Mouse (Mus musculus) neural tube, embryonic 13.5 days (tissue): ENCODE results near the gene Il2ra. TPM values are rescaled to one million over a fixed set of nuclear protein-coding genes. Genes with fewer than 3 reads are reported as not detected.
"Not testable (repeated sequence)": the region's sequence is repeated elsewhere in the genome, so short reads cannot be mapped to it uniquely, and the experiment has no call there.

Experiments
- ATAC-seq: fragments of 200-750 bp; cut with Nextera tagmentation; 2 replicates; pipeline ENCODE4 v1.8.0; 2017; ENCODE audit warnings: low read depth, mild to moderate bottlenecking, moderate TSS enrichment, moderate library complexity
- H3K27ac ChIP-seq: fragments of 300-500 bp; sonication (generic); replicated peaks from 2 replicates; pipeline ENCODE4 v1.5.1; 2015; ENCODE audit warnings: moderate library complexity, mild to moderate bottlenecking, inconsistent platforms
- H3K27me3 ChIP-seq: fragments of 300-500 bp; sonication (generic); 2 replicates; pipeline ENCODE4 v1.6.1; 2015; ENCODE audit warnings: mild to moderate bottlenecking, inconsistent platforms
- H3K36me3 ChIP-seq: fragments of 300-500 bp; sonication (generic); 2 replicates; pipeline ENCODE4 v1.6.1; 2015; ENCODE audit warnings: mild to moderate bottlenecking, inconsistent platforms
- H3K4me1 ChIP-seq: fragments of 300-500 bp; sonication (generic); replicated peaks from 2 replicates; pipeline ENCODE4 v1.6.1; 2015; ENCODE audit warnings: inconsistent platforms
- H3K4me2 ChIP-seq: fragments of 300-500 bp; sonication (generic); 2 replicates; pipeline ENCODE4 v1.6.1; 2015; ENCODE audit warnings: inconsistent platforms, mild to moderate bottlenecking, moderate library complexity
- H3K4me3 ChIP-seq: fragments of 300-500 bp; sonication (generic); 2 replicates; pipeline ENCODE4 v1.5.1; 2015; ENCODE audit warnings: mild to moderate bottlenecking, inconsistent platforms
- H3K9ac ChIP-seq: fragments of 300-500 bp; sonication (generic); 2 replicates; pipeline ENCODE4 v1.6.1; 2015; ENCODE audit warnings: moderate library complexity, mild to moderate bottlenecking, inconsistent platforms
- H3K9me3 ChIP-seq: fragments of 300-500 bp; sonication (generic); 2 replicates; pipeline ENCODE4 v1.6.1; 2016; ENCODE audit warnings: inconsistent platforms
- WGBS: fragments of 180-500 bp; shearing (Covaris S2); methylation state at CpG from one replicate; pipeline ENCODE4 v1.1.7; 2015; 5-methylcytosine and 5-hydroxymethylcytosine counted together
- polyA plus RNA-seq: library from polyadenylated mRNA; unstranded; fragments of >200 nt; fragmentation: Nextera tagmentation; extraction: Ambion mirVana; gene quantifications from 2 replicates; pipeline ENCODE4 v1.2.1, GENCODE M21; 2015

The Il2ra gene
- polyA plus RNA-seq, 1 experiment from 2014 or later = 0.10 TPM

- ATAC-seq, H3K27ac ChIP-seq, H3K9me3 ChIP-seq, H3K4me3 ChIP-seq, H3K4me2 ChIP-seq, H3K36me3 ChIP-seq, H3K9ac ChIP-seq: not testable (repeated sequence)
- H3K27me3 ChIP-seq = peaks cover 35% of the 10 kb centered on the region
- H3K4me1 ChIP-seq = peaks cover 13% of the 10 kb centered on the region
- 65% methylated on average over 4 of the region's 4 CpGs for WGBS
Measured at GRCm38 (mm10) chr2:11710101-11710500, 67.5 kb downstream of the Il2ra start.

DNA sequence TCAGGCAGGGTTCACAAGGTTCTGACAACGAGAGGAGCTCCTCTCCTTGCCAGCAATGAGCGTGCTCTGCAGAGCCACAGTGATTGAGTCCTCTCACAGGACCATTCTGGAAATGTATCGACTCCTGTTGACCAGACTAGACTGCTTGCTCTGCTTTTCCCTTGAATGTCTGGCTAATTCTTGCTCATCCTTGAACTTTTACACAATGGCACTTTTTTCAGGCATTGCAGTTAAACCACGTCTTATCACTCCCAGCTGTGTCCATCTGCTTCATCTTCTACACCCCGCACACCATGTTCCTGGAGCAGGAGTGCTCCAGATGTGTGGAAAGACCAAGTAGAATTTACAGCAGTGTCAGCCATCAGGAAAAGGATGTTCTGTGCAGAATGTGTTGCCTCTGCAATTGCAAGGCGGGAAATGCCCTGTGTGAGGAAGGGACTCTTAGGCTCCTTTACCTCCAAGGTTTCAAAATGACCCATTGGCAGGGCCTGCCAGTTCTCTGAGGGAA lies 69.9 kb downstream of the Il2ra start:
- no peak overlapping the region for H3K27ac ChIP-seq
- WGBS = 80% methylated on average over 6 of the region's 6 CpGs
- no peaks in the 10 kb centered on the region for H3K4me1 ChIP-seq
- ATAC-seq = no peak
- H3K4me2 ChIP-seq = no peak overlapping the region
- H3K9ac ChIP-seq = no peak overlapping the region
- H3K9me3 ChIP-seq = no peaks in the 10 kb centered on the region
- H3K4me3 ChIP-seq = no peak overlapping the region
- H3K36me3 ChIP-seq = no peaks in the 10 kb centered on the region
- peaks cover 13% of the 10 kb centered on the region for H3K27me3 ChIP-seq

GRCm38 (mm10) chr2:11713021-11713420 lies 70.4 kb downstream of the Il2ra start:
- H3K27me3 ChIP-seq = peaks cover 8% of the 10 kb centered on the region; the same call in 1 of the 2 replicates
- H3K9ac ChIP-seq = no peak overlapping the region
- no peaks in the 10 kb centered on the region for H3K4me1 ChIP-seq
- no peak overlapping the region for H3K4me3 ChIP-seq
- 69% methylated on average over 3 of the region's 3 CpGs for WGBS
- H3K27ac ChIP-seq = no peak overlapping the region
- no peak for ATAC-seq
- no peaks in the 10 kb centered on the region for H3K36me3 ChIP-seq
- no peaks in the 10 kb centered on the region for H3K9me3 ChIP-seq
- no peak overlapping the region for H3K4me2 ChIP-seq

DNA sequence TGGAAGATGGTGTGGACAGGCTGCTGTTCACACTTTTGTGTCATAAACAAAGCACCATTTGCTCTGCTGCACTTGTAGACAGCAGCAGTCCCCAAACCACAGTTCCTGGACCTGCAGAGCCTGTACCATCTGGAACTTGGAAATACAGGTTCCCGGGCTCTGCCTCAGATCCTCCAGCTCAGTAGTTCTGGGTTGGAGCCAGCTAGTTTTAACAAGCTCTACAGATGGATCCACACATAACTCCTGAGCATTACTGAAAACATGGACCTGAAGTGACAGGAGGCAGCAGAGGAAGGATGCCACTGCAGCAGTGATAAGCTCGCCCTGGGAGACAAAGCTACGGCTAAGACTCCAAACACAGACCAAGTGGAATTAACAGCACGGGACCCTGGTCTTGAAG lies 71.9 kb downstream of the Il2ra start:
- no peaks in the 10 kb centered on the region for H3K36me3 ChIP-seq
- no peak overlapping the region for H3K4me2 ChIP-seq
- H3K9ac ChIP-seq = no peak overlapping the region
- H3K9me3 ChIP-seq = no peaks in the 10 kb centered on the region
- no peaks in the 10 kb centered on the region for H3K27me3 ChIP-seq
- no peak overlapping the region for H3K4me3 ChIP-seq
- 87% methylated on average over 4 of the region's 4 CpGs for WGBS
- H3K27ac ChIP-seq = no peak overlapping the region
- H3K4me1 ChIP-seq = no peaks in the 10 kb centered on the region
- ATAC-seq = no peak

GRCm38 (mm10) chr2:11718573-11718972 lies 76.0 kb downstream of the Il2ra start:
- H3K36me3 ChIP-seq = no peaks in the 10 kb centered on the region
- no peaks in the 10 kb centered on the region for H3K27me3 ChIP-seq
- H3K9me3 ChIP-seq = no peaks in the 10 kb centered on the region
- H3K4me1 ChIP-seq = no peaks in the 10 kb centered on the region
- H3K27ac ChIP-seq = no peak overlapping the region
- no peak overlapping the region for H3K9ac ChIP-seq
- no peak overlapping the region for H3K4me2 ChIP-seq
- WGBS = 96% methylated on average over 2 of the region's 2 CpGs
- no peak overlapping the region for H3K4me3 ChIP-seq
- ATAC-seq = no peak

- no peaks in the 10 kb centered on the region for H3K36me3 ChIP-seq
- no peaks in the 10 kb centered on the region for H3K9me3 ChIP-seq
- H3K4me2 ChIP-seq = no peak overlapping the region
- WGBS = 90% methylated on average over 9 of the region's 9 CpGs
- no peaks in the 10 kb centered on the region for H3K27me3 ChIP-seq
- no peak overlapping the region for H3K4me3 ChIP-seq
- H3K27ac ChIP-seq = no peak overlapping the region
- no peak for ATAC-seq
- H3K4me1 ChIP-seq = no peaks in the 10 kb centered on the region
- no peak overlapping the region for H3K9ac ChIP-seq
Measured at GRCm38 (mm10) chr2:11722564-11722963, 80.0 kb downstream of the Il2ra start.

- no peak overlapping the region for H3K27ac ChIP-seq
- no peaks in the 10 kb centered on the region for H3K4me1 ChIP-seq
- H3K9ac ChIP-seq = no peak overlapping the region
- H3K4me3 ChIP-seq = no peak overlapping the region
- no peak overlapping the region for H3K4me2 ChIP-seq
- no peaks in the 10 kb centered on the region for H3K27me3 ChIP-seq
- no peaks in the 10 kb centered on the region for H3K9me3 ChIP-seq
- no peaks in the 10 kb centered on the region for H3K36me3 ChIP-seq
- 92% methylated on average over 5 of the region's 5 CpGs for WGBS
- no peak for ATAC-seq
Measured at GRCm38 (mm10) chr2:11727574-11727973, 85.0 kb downstream of the Il2ra start.

DNA sequence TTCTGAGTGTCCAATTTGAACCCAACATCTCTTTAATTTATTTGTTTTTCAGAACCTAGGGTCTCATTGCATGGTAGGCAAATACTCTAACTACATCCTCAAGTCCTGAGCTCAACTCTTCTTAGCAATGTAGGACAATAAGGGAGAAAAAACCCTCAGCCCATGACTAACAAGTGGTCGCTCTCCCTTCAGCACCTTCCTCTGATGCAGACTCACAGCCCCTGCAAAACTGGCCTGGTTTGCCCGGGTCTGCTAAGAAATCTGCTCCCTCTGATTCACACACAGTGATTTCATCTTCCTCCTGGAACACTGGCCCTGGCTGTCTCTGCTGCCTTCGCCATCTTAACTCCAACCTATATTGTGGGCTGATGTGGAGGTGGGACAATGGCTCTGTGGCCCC lies 86.5 kb downstream of the Il2ra start:
- H3K36me3 ChIP-seq = no peaks in the 10 kb centered on the region

DNA sequence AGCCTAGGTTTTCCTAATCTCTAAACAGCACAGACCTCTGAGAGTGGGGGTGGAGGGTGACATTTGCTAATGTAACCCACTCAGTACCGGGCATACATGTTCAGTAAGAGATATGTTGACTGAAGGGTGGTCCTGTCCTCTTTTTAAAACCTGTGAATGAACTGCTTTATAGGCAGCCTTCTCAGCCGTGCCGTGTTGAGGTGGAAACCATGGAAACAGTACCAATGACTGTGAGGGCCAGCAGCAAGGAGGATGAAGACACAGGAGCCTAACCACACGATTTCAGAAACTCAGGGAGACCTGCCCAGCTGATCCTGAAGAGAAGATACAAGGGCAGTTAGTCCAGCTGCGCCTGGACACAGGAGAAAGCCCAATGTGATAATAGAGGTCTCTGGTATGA lies 90.4 kb downstream of the Il2ra start:
- Histone ChIP-seq H3K9me3 (no peaks in the 10 kb centered on the region), H3K27ac (no peak overlapping the region), H3K4me2 (no peak overlapping the region), H3K4me1 (no peaks in the 10 kb centered on the region), H3K4me3 (no peak overlapping the region), H3K36me3 (peaks cover 6% of the 10 kb centered on the region), H3K27me3 (no peaks in the 10 kb centered on the region), H3K9ac (no peak overlapping the region)
- no peak for ATAC-seq
- WGBS = 60% methylated on average over 5 of the region's 5 CpGs

More for the DNA sequence above, 86.5 kb downstream of the Il2ra start:
- Histone ChIP-seq H3K4me3 (no peak overlapping the region), H3K4me1 (no peaks in the 10 kb centered on the region), H3K27me3 (no peaks in the 10 kb centered on the region), H3K27ac (no peak overlapping the region), H3K9ac (no peak overlapping the region), H3K9me3 (no peaks in the 10 kb centered on the region), H3K4me2 (no peak overlapping the region)
- WGBS = 60% methylated on average over 3 of the region's 3 CpGs
- ATAC-seq = no peak

DNA sequence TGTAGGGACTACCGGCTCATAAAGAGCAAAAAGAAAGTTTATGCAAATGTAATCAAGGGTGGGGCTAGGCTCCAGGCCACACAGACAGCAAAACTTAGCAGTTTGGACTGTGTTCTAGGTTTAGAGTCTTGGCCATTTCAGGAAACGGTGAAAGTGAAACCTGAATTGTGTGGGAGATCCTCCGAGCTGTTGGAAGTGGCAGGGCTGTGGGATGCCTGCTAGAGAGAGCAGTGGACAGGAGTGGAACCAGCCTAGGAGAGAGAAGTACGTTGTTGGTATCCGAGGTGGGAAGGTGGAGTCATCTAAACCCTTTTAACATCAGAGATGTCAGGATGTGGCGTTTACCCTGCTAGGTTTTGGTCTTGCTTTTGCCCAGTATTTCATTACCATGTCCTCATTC lies 93.2 kb downstream of the Il2ra start:
- H3K27ac ChIP-seq = no peak overlapping the region

GRCm38 (mm10) chr2:11738794-11739193 lies 96.2 kb downstream of the Il2ra start:
- ATAC-seq = no peak
- H3K36me3 ChIP-seq = peaks cover 64% of the 10 kb centered on the region

More for the DNA sequence above, 93.2 kb downstream of the Il2ra start:
- no peak overlapping the region for H3K4me2 ChIP-seq
- no peak for ATAC-seq
- no peak overlapping the region for H3K9ac ChIP-seq
- no peak overlapping the region for H3K4me3 ChIP-seq
- H3K4me1 ChIP-seq = no peaks in the 10 kb centered on the region
- H3K9me3 ChIP-seq = no peaks in the 10 kb centered on the region
- no peaks in the 10 kb centered on the region for H3K27me3 ChIP-seq
- 86% methylated on average over 6 of the region's 6 CpGs for WGBS
- peaks cover 34% of the 10 kb centered on the region for H3K36me3 ChIP-seq

GRCm38 (mm10) chr2:11739516-11740051 lies 97.0 kb downstream of the Il2ra start:
- Histone ChIP-seq H3K4me1 (no peaks in the 10 kb centered on the region), H3K4me3 (no peak overlapping the region), H3K9ac (no peak overlapping the region), H3K36me3 (peaks cover 72% of the 10 kb centered on the region), H3K9me3 (no peaks in the 10 kb centered on the region), H3K4me2 (no peak overlapping the region), H3K27me3 (no peaks in the 10 kb centered on the region), H3K27ac (no peak overlapping the region)
- 96% methylated on average over 4 of the region's 4 CpGs for WGBS
- ATAC-seq = no peak

More at GRCm38 (mm10) chr2:11738794-11739193, 96.2 kb downstream of the Il2ra start:
- no peaks in the 10 kb centered on the region for H3K9me3 ChIP-seq
- H3K9ac ChIP-seq = no peak overlapping the region
- H3K4me1 ChIP-seq = no peaks in the 10 kb centered on the region
- no peak overlapping the region for H3K4me2 ChIP-seq
- H3K27ac ChIP-seq = no peak overlapping the region
- WGBS = 91% methylated on average over 3 of the region's 3 CpGs
- no peak overlapping the region for H3K4me3 ChIP-seq
- no peaks in the 10 kb centered on the region for H3K27me3 ChIP-seq
